Comparison of ENCODE assay signal across 10 mouse cellular contexts in the genomic region with DNA sequence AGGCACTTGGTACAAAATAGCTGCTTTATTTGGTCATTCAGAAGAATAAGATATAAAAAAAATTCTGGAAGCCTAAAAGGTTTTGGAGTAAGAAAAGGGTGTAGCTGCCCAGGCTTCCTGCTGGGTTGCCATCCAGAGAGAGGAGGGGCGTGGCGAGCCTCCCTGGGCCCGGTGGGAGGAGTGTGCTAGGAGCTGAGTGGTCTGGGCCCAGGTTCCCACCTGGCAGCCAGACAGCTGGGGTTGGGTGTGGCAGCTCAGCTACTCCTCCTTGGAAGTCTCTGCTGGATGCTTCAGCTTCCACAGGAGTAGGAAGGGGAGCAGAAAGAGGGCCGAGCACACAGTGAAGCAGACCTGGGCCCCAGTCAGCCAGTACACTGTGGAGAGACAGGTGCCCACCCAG. TPM values are rescaled to one million over a fixed set of nuclear protein-coding genes. Genes with fewer than 3 reads are reported as not detected.
DNase-seq lines count a peak whose midpoint lies in the region; ATAC-seq and TF ChIP-seq lines count a peak whose summit lies in the region.
"Had no signal": no experiment of that assay in that cellular context is flagged by ENCODE, and none has a peak within 500 bp of the region (broad histone marks: within the 10 kb centered on the region; RNA-seq: fewer than 3 reads in every experiment).

No protein-coding gene starts in this region.

- H3K4me2 ChIP-seq in intestine, embryonic 16.5 days (ENCODE audit: low read depth, low read length), result no peak overlapping the region
- H3K4me2 ChIP-seq in intestine, postnatal 0 days (replicated peaks; ENCODE audit: low read depth), result no peak overlapping the region
- H3K4me2 ChIP-seq in liver, postnatal 0 days (ENCODE audit: low read depth, low read length), result no peak overlapping the region
- no peak overlapping the region for H3K4me2 ChIP-seq in forebrain, postnatal 0 days (ENCODE audit: low read depth)

- 63% methylated on average over 4 of the region's 4 CpGs for WGBS in intestine, embryonic 16.5 days
- WGBS in intestine, postnatal 0 days, result 58% methylated on average over 4 of the region's 4 CpGs
- 77% methylated on average over 4 of the region's 4 CpGs for WGBS in liver, postnatal 0 days (ENCODE audit: insufficient replicate concordance)
- WGBS in thymus, adult 2 months, result 84% methylated on average over 4 of the region's 4 CpGs
- WGBS in forebrain, postnatal 0 days, result 65% methylated on average over 4 of the region's 4 CpGs

- DNase-seq in ES-CJ7 (ENCODE audit: low read depth, low spot score), result peak; percentile 91
- peak; percentile 76 for DNase-seq in gastrocnemius, adult 2 months
- no peak for DNase-seq in liver, postnatal 0 days
- no peak for DNase-seq in thymus, adult 2 months
- no peak for DNase-seq in forebrain, postnatal 0 days
- DNase-seq: adrenal gland, postnatal 25 days had no signal

- no peaks in the 10 kb centered on the region for H3K9me3 ChIP-seq in intestine, embryonic 16.5 days (ENCODE audit: control insufficient read depth, low read length)
- H3K9me3 ChIP-seq in intestine, postnatal 0 days (ENCODE audit: control insufficient read depth), result no peaks in the 10 kb centered on the region
- no peaks in the 10 kb centered on the region for H3K9me3 ChIP-seq in liver, postnatal 0 days (ENCODE audit: low read length)
- no peaks in the 10 kb centered on the region for H3K9me3 ChIP-seq in forebrain, postnatal 0 days (ENCODE audit: low read length)

- H3K4me1 ChIP-seq in intestine, embryonic 16.5 days (ENCODE audit: control insufficient read depth, insufficient read depth, low read length), result peaks cover 18% of the 10 kb centered on the region
- H3K4me1 ChIP-seq in intestine, postnatal 0 days (replicated peaks; ENCODE audit: control insufficient read depth, insufficient read depth, low read length), result 0 out of 2 replicates have a peak, but pooled peaks cover 3% of the 10 kb centered on the region
- H3K4me1 ChIP-seq in liver, postnatal 0 days (ENCODE audit: insufficient read depth), result peaks cover 30% of the 10 kb centered on the region
- H3K4me1 ChIP-seq in thymus, adult 2 months (replicated peaks; ENCODE audit: control insufficient read depth, insufficient read depth, low read length), result peaks cover 24% of the 10 kb centered on the region
- H3K4me1 ChIP-seq in forebrain, postnatal 0 days (ENCODE audit: insufficient read depth), result peaks cover 8% of the 10 kb centered on the region; the same call in 1 of the 2 replicates

- ATAC-seq in intestine, embryonic 16.5 days, result 0 out of 2 replicates have a peak, but pooled peaks have one; percentile 7
- no peak for ATAC-seq in intestine, postnatal 0 days
- ATAC-seq in liver, postnatal 0 days, result no peak
- ATAC-seq in megakaryocyte-erythroid progenitor cell, adult 5-6 weeks (replicated peaks; ENCODE audit: low FRiP score, low TSS enrichment, poor library complexity, severe bottlenecking), result no peak
- no peak for ATAC-seq in forebrain, postnatal 0 days

- H3K27me3 ChIP-seq in intestine, embryonic 16.5 days (replicated peaks; ENCODE audit: control insufficient read depth, insufficient read depth, low read length), result no peaks in the 10 kb centered on the region
- H3K27me3 ChIP-seq in intestine, postnatal 0 days (replicated peaks; ENCODE audit: control insufficient read depth, insufficient read depth, low read length), result no peaks in the 10 kb centered on the region
- no peaks in the 10 kb centered on the region for H3K27me3 ChIP-seq in liver, postnatal 0 days (ENCODE audit: insufficient read depth, low read length)
- H3K27me3 ChIP-seq in thymus, adult 2 months (ENCODE audit: control insufficient read depth, insufficient read depth, low read length), result no peaks in the 10 kb centered on the region
- H3K27me3 ChIP-seq in forebrain, postnatal 0 days (ENCODE audit: insufficient read depth, low read length), result no peaks in the 10 kb centered on the region

- no peak overlapping the region for H3K27ac ChIP-seq in intestine, embryonic 16.5 days (ENCODE audit: low read length)
- H3K27ac ChIP-seq in intestine, postnatal 0 days (ENCODE audit: low read depth, low read length), result no peak overlapping the region; the same call in 1 of the 2 replicates
- peak overlapping the region; percentile 46; the same call in 1 of the 2 replicates for H3K27ac ChIP-seq in gastrocnemius, adult 2 months
- peak overlapping the region; percentile 81; the same call in 1 of the 2 replicates for H3K27ac ChIP-seq in liver, postnatal 0 days (ENCODE audit: low read depth)
- no peak overlapping the region for H3K27ac ChIP-seq in thymus, adult 2 months (ENCODE audit: control insufficient read depth, insufficient read depth, low read length)
- no peak overlapping the region for H3K27ac ChIP-seq in forebrain, postnatal 0 days (ENCODE audit: low read depth, low read length)
- H3K27ac ChIP-seq: kidney, postnatal 0 days had no signal

- H3K36me3 ChIP-seq in intestine, embryonic 16.5 days (ENCODE audit: control insufficient read depth, insufficient read depth, low read length), result peaks cover 24% of the 10 kb centered on the region
- H3K36me3 ChIP-seq in intestine, postnatal 0 days (ENCODE audit: control insufficient read depth, insufficient read depth), result peaks cover 63% of the 10 kb centered on the region
- peaks cover 61% of the 10 kb centered on the region for H3K36me3 ChIP-seq in liver, postnatal 0 days (replicated peaks; ENCODE audit: insufficient read depth, low read length)
- H3K36me3 ChIP-seq in thymus, adult 2 months (ENCODE audit: control insufficient read depth, insufficient read depth, low read length), result peaks cover 23% of the 10 kb centered on the region
- peaks cover 71% of the 10 kb centered on the region for H3K36me3 ChIP-seq in forebrain, postnatal 0 days (ENCODE audit: insufficient read depth)

- H3K9ac ChIP-seq in intestine, embryonic 16.5 days (ENCODE audit: low read depth, low read length), result no peak overlapping the region
- H3K9ac ChIP-seq in intestine, postnatal 0 days (ENCODE audit: low read depth, low read length), result no peak overlapping the region
- no peak overlapping the region for H3K9ac ChIP-seq in liver, postnatal 0 days (replicated peaks)
- no peak overlapping the region for H3K9ac ChIP-seq in forebrain, postnatal 0 days

- intact Hi-C loops in gastrocnemius, adult 2 months (cut with DNase I), result no loop called here

- TF ChIP-seq EP300 in liver, postnatal 0 days (IDR thresholded peaks at IDR 0.05; ENCODE audit: low read depth), result no peak

- TF ChIP-seq CTCF in intestine, postnatal 0 days (IDR thresholded peaks at IDR 0.05; ENCODE audit: low read depth), result no peak
- TF ChIP-seq CTCF in gastrocnemius, adult 2 months (IDR thresholded peaks at IDR 0.05), result no peak
- TF ChIP-seq CTCF in liver, postnatal 0 days (IDR thresholded peaks at IDR 0.05; ENCODE audit: low read depth), result no peak
- TF ChIP-seq CTCF in thymus, adult 2 months (IDR thresholded peaks at IDR 0.05; ENCODE audit: borderline replicate concordance, control insufficient read depth, extremely low read depth, insufficient read depth, low read length, poor library complexity), result no peak
- TF ChIP-seq CTCF in forebrain, postnatal 0 days (IDR thresholded peaks at IDR 0.05; ENCODE audit: low read depth), result no peak

- TF ChIP-seq POLR2A in thymus, adult 2 months (IDR thresholded peaks at IDR 0.05; ENCODE audit: control insufficient read depth, extremely low read depth, insufficient read depth, low read length, poor library complexity), result no peak

- no peak overlapping the region for H3K4me3 ChIP-seq in intestine, embryonic 16.5 days (ENCODE audit: low read length)
- no peak overlapping the region for H3K4me3 ChIP-seq in intestine, postnatal 0 days (ENCODE audit: low read depth, low read length)
- H3K4me3 ChIP-seq in gastrocnemius, adult 2 months, result no peak overlapping the region
- no peak overlapping the region for H3K4me3 ChIP-seq in liver, postnatal 0 days (ENCODE audit: low read depth, low read length)
- H3K4me3 ChIP-seq in thymus, adult 2 months (ENCODE audit: control insufficient read depth, insufficient read depth, low read length), result no peak overlapping the region
- no peak overlapping the region for H3K4me3 ChIP-seq in forebrain, postnatal 0 days (ENCODE audit: low read depth, low read length)

RNA-seq across cellular contexts. Expression of a gene that starts 3.4 kb away (rescaled TPM):
- 116 and 118 TPM in 2 replicates for polyA plus RNA-seq in intestine, embryonic 16.5 days (2015; fragmentation: Nextera tagmentation; extraction: Ambion mirVana)
- polyA plus RNA-seq in intestine, postnatal 0 days (2015; fragmentation: Nextera tagmentation; extraction: Ambion mirVana), result 27.9 and 31.4 TPM in 2 replicates
- total RNA-seq in gastrocnemius, adult 2 months (2021), result 1 to 10 TPM; 4.2 to 6.4 TPM
- 31.1 and 32.7 TPM in 2 replicates for polyA plus RNA-seq in liver, postnatal 0 days (2015; fragmentation: Nextera tagmentation; extraction: Ambion mirVana)
- 92.8 and 130 TPM in 2 replicates for total RNA-seq in megakaryocyte-erythroid progenitor cell, adult 5-6 weeks (2014; fragmentation: Nextera tagmentation)
- total RNA-seq in megakaryocyte-erythroid progenitor cell, adult 5-6 weeks (2017), result 43.7 and 60.1 TPM in 2 replicates
- polyA plus RNA-seq in thymus, adult 2 months (2012; rRNA removed), result 217 TPM in 2 replicates
- total RNA-seq in forebrain, postnatal 0 days (2014; rRNA removed), result 59.9 and 78.4 TPM in 2 replicates
- polyA plus RNA-seq in forebrain, postnatal 0 days (2015; fragmentation: Nextera tagmentation; extraction: Ambion mirVana), result 76.0 and 95.9 TPM in 2 replicates

RNA-seq across cellular contexts. Expression of a gene that starts 26.3 kb away (rescaled TPM):
- polyA plus RNA-seq in intestine, embryonic 16.5 days (2015; fragmentation: Nextera tagmentation; extraction: Ambion mirVana), result 21.0 and 23.7 TPM in 2 replicates
- 12.5 and 13.8 TPM in 2 replicates for polyA plus RNA-seq in intestine, postnatal 0 days (2015; fragmentation: Nextera tagmentation; extraction: Ambion mirVana)
- 10 to 100 TPM; 14.6 to 15.2 TPM for total RNA-seq in gastrocnemius, adult 2 months (2021)
- 8.7 and 9.2 TPM in 2 replicates for polyA plus RNA-seq in liver, postnatal 0 days (2015; fragmentation: Nextera tagmentation; extraction: Ambion mirVana)
- total RNA-seq in megakaryocyte-erythroid progenitor cell, adult 5-6 weeks (2014; fragmentation: Nextera tagmentation), result 61.6 and 62.0 TPM in 2 replicates
- 79.6 and 94.2 TPM in 2 replicates for total RNA-seq in megakaryocyte-erythroid progenitor cell, adult 5-6 weeks (2017)
- polyA plus RNA-seq in thymus, adult 2 months (2012; rRNA removed), result 18.4 and 19.5 TPM in 2 replicates
- total RNA-seq in forebrain, postnatal 0 days (2014; rRNA removed), result 12.1 and 14.9 TPM in 2 replicates
- 22.0 and 23.3 TPM in 2 replicates for polyA plus RNA-seq in forebrain, postnatal 0 days (2015; fragmentation: Nextera tagmentation; extraction: Ambion mirVana)

RNA-seq across cellular contexts. Expression of a gene that starts 26.5 kb away (rescaled TPM):
- polyA plus RNA-seq in intestine, embryonic 16.5 days (2015; fragmentation: Nextera tagmentation; extraction: Ambion mirVana), result 0.93 and 1.2 TPM in 2 replicates
- 1.1 and 2.0 TPM in 2 replicates for polyA plus RNA-seq in intestine, postnatal 0 days (2015; fragmentation: Nextera tagmentation; extraction: Ambion mirVana)
- 1 to 10 TPM; 1.0 to 4.2 TPM for total RNA-seq in gastrocnemius, adult 2 months (2021)
- polyA plus RNA-seq in liver, postnatal 0 days (2015; fragmentation: Nextera tagmentation; extraction: Ambion mirVana), result 0.34 and 0.40 TPM in 2 replicates
- 0.74 and 5.0 TPM in 2 replicates for total RNA-seq in megakaryocyte-erythroid progenitor cell, adult 5-6 weeks (2014; fragmentation: Nextera tagmentation)
- 0.65 and 0.99 TPM in 2 replicates for total RNA-seq in megakaryocyte-erythroid progenitor cell, adult 5-6 weeks (2017)
- 3.6 and 4.2 TPM in 2 replicates for polyA plus RNA-seq in thymus, adult 2 months (2012; rRNA removed)
- 2.4 and 3.5 TPM in 2 replicates for total RNA-seq in forebrain, postnatal 0 days (2014; rRNA removed)
- 2.2 and 3.6 TPM in 2 replicates for polyA plus RNA-seq in forebrain, postnatal 0 days (2015; fragmentation: Nextera tagmentation; extraction: Ambion mirVana)

Comparison
In these comparisons a context has a peak if more than half of its experiments do, and no peak if none do; other contexts are left out.
1. H3K27ac ChIP-seq: peak in gastrocnemius, adult 2 months (single experiment) and liver, postnatal 0 days (single experiment); none in intestine, embryonic 16.5 days (single experiment), intestine, postnatal 0 days (single experiment), thymus, adult 2 months (single experiment) and forebrain, postnatal 0 days (single experiment).
2. DNase-seq: peak in ES-CJ7 (single experiment) and gastrocnemius, adult 2 months (single experiment); none in liver, postnatal 0 days (single experiment), thymus, adult 2 months (single experiment) and forebrain, postnatal 0 days (single experiment).